Mouse (Mus musculus) left cerebral cortex, adult 9 months (tissue): Measurements from ENCODE around the gene Ing4.

Experiments
- DNase-seq, 2 experiments: peaks; one replicate each; pipeline ENCODE4 v3.0.0; 2022; ENCODE audit warnings: low spot score in 2 of 2

The Ing4 gene

DNA sequence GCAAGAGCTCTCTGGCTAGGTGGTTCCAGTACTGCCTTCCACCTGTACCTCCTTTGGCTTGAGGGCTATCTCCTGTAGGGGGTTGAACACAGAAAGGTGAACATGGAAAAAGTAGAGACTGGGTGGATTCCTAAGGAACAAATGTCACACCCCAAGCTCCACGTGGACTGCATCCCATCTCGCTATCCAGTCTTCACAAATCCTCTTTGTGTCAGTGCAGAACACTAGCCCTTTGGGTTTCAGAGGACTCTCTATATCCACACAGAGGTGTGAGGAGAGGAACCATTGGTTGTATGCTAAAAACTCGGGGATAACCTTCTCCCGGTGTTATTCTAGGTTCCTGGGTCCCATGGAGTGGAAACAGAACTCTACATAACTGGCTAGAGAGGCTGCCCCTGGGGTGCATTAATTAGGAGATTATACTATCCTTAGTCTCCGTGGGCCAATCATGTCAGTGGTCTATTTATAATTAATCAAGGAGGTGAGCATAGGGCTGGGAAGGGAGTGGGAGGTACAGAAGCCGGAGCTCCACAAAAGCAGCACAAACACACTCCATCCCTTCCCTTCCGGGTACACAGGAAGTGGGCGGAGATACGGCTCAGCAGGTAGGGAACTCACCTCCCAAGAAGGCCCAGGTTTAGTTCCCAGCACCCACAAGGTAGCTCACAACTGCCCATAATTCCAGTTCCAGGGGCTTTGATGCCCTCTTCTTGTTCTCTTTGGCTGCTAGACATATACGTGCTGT is 51.0 kb downstream of the Ing4 start:
- DNase-seq, result no peak

DNA sequence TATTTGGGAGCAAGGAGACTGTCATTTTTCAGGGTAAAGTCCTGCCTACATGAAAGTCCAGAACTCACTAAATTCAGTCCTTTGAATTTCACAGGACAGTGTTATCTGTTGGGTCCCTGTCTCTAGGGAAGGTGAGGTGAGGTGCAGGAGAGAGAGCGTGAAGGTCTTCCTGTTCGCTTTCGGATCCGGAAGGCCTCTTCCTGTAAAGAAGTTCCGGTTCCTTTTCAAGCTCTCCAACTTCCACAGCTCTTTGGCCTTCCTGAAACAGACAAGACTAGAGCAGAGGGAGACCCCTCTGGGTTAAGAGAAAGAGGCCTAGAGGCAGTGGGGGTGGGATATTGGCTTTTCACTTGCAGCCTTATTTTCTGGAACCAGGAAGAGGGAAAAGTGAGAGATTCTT is 52.8 kb downstream of the Ing4 start:
- no peak for DNase-seq

DNA sequence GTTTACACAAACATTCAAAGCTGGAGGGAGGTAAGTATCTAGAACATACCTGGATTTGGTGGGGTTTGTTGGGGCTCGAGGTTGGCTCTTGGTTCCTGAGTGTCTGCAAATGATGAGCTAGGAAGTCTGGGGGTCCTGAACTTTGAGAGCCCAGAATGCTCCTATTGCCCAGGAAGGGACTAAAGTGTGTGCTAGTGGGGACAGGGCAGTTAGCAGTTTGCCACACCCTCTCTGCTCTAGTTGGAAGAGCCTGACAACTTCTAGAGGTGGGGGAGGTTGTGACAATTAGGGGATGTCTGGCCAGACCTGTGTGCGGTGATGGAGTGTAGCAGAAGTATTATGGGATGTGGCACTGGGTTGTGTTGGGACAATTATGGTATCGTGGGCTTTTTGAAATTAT is 55.3 kb downstream of the Ing4 start:
- no peak for DNase-seq

DNA sequence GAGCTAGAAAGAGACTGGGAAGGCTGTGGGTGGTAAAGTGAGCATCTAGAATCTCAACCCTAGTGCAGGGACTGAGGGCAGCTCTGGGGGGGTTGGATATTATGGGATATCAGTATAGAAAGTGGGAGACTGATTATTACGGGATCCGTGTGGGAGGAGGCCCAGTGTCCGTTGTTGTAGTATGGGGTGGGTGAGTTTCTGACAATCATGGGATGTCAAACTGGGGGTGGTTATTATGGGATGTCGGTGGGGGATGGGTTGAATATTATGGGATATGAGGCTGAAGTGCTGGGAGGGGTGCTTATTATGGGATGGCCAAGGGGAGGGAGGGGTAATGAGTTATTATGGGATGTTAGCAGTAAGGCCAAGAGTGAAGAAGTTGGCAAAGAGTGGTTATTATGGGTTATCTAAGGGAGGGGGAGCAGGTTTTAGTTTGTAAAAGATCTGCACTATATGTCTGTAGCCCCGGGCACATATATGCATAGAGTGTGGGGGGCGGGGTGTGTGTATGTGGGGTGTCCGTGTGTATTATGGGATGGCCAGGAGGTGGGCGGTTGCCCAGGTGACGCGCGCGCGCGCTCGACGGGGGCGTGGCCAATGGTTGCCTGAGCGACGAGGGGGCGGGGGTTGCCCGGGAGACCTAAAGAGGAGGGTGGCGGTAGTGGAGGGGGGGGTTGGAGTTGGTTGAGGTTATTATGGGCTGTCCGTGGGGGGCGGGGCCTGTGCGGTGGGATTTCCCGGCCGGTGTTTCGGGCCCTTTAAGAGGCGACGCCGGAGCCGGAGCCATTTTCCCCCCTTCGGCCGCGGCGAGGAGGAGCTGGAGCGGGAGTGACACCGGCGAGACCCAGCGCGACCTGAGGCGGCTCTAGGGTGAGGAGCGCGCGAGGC is 56.1 kb downstream of the Ing4 start, which contains the start of gene Chd4:
TSS of gene Chd4 (plus strand) at position 591 of the 888 bp plus-strand sequence.
- DNase-seq, result peak; percentile 79 to 94

DNA sequence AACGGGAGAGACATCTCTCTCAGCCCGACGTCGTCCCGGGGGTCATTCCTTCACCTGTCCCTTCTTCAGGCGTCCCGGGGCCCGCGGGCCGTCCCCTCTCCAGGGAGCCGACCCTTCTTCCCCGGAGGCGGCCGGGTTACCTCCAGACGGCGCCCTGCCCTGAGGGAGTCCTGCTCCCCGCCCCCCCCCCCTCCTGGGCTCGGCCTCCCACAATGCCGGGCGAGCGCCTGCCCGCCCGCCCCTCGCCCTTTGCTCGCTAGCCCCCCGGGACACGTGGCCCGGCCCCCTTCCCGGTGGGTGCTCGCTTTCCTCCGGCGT is 56.7 kb downstream of the Ing4 start:
- no peak for DNase-seq

DNA sequence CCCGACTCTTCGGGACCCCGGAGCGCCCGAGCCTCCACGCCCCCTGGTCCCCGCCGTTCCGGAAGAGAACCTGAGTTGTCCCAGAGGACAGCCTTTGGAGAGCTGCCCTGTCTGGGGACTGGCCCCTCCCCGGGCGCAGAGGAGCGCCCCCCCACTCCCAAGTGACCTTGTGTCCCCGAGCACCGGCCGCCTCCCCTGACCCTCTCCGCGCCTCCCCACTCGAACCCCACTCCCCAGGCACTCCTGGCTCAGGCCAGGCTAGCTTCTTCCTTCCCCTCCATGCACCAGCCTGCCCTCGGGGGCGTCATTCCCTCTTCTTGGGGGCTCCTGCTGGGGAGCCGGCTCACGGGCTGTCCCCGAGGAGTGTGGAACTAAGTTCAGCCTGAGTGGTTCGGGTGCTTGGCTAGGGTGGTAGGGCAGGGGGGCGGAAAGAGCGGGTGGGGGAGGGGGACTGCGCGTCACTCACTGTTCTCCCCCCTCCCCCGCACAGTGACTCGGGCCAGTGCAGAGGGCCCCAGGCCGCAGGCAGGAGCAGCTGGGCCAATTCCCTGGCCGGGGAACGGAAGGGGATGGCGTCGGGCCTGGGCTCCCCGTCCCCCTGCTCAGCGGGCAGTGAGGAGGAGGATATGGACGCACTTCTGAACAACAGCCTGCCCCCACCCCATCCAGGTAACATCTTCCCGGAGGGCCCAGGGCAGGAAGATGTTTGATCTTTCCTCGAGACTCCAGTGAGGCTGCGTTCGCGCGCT is 57.2 kb downstream of the Ing4 start:
- DNase-seq, result no peak

DNA sequence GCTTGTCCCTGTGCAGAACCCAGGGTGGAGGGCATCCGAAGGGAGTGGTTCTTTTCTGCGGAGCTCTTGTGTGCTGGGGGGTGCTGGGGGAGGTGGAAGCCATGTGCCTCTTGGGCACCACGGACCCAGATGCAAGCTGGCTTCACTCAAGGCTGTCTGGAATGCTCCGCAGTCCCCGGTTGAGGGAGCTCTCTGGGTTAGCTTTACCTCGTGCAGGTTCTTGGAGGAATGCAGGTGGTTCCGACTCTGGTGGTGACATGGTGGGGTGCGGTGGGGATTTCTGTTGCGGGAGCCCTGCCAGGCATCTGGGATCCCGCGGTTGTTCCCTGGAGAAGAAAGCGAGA is 57.8 kb downstream of the Ing4 start:
- peak in 1 of 2 experiments; percentile 49 for DNase-seq

DNA sequence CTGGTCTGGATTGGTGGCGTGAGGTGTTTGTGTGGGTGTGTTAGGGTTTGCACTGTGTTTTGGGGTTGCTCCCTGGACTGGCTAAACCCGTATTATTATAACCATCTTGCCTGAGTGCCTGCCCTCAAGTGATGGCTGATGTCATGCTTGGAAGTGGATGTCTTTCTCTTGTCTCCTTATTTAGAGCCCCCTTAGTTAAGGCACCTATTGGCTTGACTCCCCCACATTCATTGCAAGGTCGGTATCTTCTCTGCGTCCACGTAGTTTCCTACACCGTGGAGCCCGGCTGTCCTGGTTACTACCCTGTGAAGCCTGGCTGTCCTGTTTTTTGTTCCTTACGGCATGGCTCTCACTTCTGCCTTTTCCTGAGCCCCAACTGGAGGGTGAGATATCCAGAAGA is 58.4 kb downstream of the Ing4 start:
- DNase-seq, result no peak

DNA sequence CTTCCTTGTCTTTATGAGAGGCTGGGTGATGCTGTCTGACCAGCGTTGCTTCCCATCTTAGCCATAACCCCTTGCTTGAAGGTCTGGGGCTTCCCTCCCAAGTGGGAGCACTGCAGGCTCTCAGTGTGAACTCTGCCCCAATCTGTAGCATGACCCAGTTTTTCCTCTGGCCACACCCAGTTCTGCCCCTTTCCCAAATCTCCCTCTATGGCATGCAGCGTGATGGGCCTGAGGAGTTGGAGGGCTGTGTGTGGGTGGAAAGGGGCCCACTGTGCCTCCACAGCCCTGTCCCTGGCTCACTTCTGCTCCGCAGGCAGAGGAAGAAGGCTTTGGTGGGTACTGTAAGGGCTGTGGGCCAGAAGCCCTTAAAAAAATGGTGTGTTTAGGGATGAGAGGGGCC is 59.0 kb downstream of the Ing4 start:
- DNase-seq, result no peak
